Mouse (Mus musculus) liver, embryonic 11.5 days (tissue): ENCODE data around the gene Trex1. TPM values are rescaled to one million over a fixed set of nuclear protein-coding genes. Genes with fewer than 3 reads are reported as not detected.
A peak's percentile ranks its signal among the peaks of the same experiment; 100 is the strongest.

Source experiments
- ATAC-seq: fragments of 200-750 bp; cut with Nextera tagmentation; replicated peaks from 2 replicates; pipeline ENCODE4 v1.8.0; 2017; ENCODE audit warnings: moderate number of reproducible peaks, mild to moderate bottlenecking, moderate TSS enrichment, moderate library complexity; ENCODE audit not compliant: low FRiP score
- DNase-seq: peaks from one replicate; pipeline ENCODE4 v3.0.0-alpha.2; 2017; ENCODE audit warnings: low spot score
- H3K27ac ChIP-seq: fragments of 300-500 bp; sonication (generic); 2 replicates; pipeline ENCODE4 v1.5.1; 2014; ENCODE audit warnings: mild to moderate bottlenecking, low read depth, low read length, control low read depth
- H3K27me3 ChIP-seq: fragments of 300-500 bp; sonication (generic); replicated peaks from 2 replicates; pipeline ENCODE4 v1.6.1; 2014; ENCODE audit warnings: low read length, mixed read lengths; ENCODE audit not compliant: control insufficient read depth, insufficient read depth
- H3K36me3 ChIP-seq: fragments of 300-500 bp; sonication (generic); 2 replicates; pipeline ENCODE4 v1.6.1; 2014; ENCODE audit warnings: mild to moderate bottlenecking, low read length, moderate library complexity, mixed read lengths; ENCODE audit not compliant: control insufficient read depth, insufficient read depth
- H3K4me1 ChIP-seq: fragments of 300-500 bp; sonication (generic); replicated peaks from 2 replicates; pipeline ENCODE4 v1.6.1; 2014; ENCODE audit warnings: low read length, mixed read lengths; ENCODE audit not compliant: control insufficient read depth, insufficient read depth
- H3K4me2 ChIP-seq: fragments of 300-500 bp; sonication (generic); 2 replicates; pipeline ENCODE4 v1.6.1; 2014; ENCODE audit warnings: mild to moderate bottlenecking, control low read depth, moderate library complexity
- H3K4me3 ChIP-seq: fragments of 300-500 bp; sonication (generic); 2 replicates; pipeline ENCODE4 v1.5.1; 2014; ENCODE audit warnings: low read depth, low read length, control low read depth
- H3K9ac ChIP-seq: fragments of 300-500 bp; sonication (generic); 2 replicates; pipeline ENCODE4 v1.6.1; 2014; ENCODE audit warnings: low read depth, low read length, control low read depth
- H3K9me3 ChIP-seq: fragments of 300-500 bp; sonication (generic); 2 replicates; pipeline ENCODE4 v1.6.1; 2016; ENCODE audit warnings: low read length, inconsistent platforms, mixed read lengths; ENCODE audit not compliant: control insufficient read depth
- WGBS: fragments of 180-500 bp; shearing (Covaris S2); extraction: QIAGEN DNeasy Blood & Tissue Kit; methylation state at CpG from one replicate; pipeline ENCODE4 v1.1.7; 2014; 5-methylcytosine and 5-hydroxymethylcytosine counted together
- polyA plus RNA-seq: library from polyadenylated mRNA; unstranded; fragments of >200 nt; fragmentation: Nextera tagmentation; extraction: Ambion mirVana; gene quantifications from 2 replicates; pipeline ENCODE4 v1.2.1, GENCODE M21; 2014

Trex1 gene
- polyA plus RNA-seq, result 8.9 and 9.7 TPM in 2 replicates

DNA sequence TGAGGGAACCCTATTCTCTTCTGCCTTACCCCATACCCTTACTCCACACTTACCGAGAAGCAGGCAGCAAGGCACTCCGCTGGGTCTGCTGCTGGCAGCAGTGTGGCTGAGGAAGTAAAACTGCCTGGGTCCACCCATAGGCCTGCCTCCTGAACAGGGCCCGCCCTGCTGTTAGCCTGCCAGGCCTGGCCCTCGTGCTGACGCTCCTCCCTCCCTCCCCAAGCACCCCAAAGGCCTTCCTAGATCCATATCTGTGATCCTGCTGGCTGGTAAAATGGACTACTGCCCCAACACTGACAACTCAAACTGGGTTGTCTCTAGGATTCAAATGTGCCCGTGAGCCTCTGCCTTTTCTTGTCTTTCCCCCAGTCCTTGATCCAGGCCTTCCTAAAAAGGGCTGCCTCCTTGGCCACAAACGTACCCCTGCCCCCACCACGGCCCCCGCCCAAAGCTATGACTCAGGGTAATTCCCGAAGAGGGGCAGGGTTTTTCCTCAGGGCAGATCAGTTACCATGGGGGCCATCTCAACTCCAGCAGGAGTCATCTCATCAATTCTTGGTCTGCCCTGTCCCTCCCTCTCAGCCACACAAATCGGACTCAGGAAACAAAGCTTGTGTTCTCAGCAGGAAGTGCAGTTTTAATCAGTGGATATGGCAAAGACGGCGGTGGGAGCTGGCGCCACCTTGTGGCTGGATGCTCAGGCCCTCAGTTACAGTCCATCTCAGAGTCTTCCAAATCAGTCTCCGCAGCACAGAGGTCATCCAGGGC, at the start of gene Trex1:
TSS of gene Trex1 (minus strand) at position 599 of the 768 bp plus-strand sequence.
- 10% methylated on average over 15 of the region's 15 CpGs for WGBS
- H3K9ac ChIP-seq, result peak within 1 kb of the TSS; percentile 64
- H3K4me3 ChIP-seq, result peak within 1 kb of the TSS; percentile 49
- peaks cover 23% of the 10 kb centered on the region for H3K36me3 ChIP-seq
- H3K4me2 ChIP-seq, result peak within 1 kb of the TSS; percentile 79
- H3K4me1 ChIP-seq, result peaks cover 19% of the 10 kb centered on the region
- H3K9me3 ChIP-seq, result no peaks in the 10 kb centered on the region
- H3K27me3 ChIP-seq, result no peaks in the 10 kb centered on the region
- ATAC-seq (peak; percentile 94), DNase-seq (peak; percentile 85)
- peak within 1 kb of the TSS; percentile 85 for H3K27ac ChIP-seq

GRCm38 (mm10) chr9:109107341-109107740, 47.8 kb upstream of the Trex1 start:
- peaks cover 19% of the 10 kb centered on the region; the same call in 1 of the 2 replicates for H3K36me3 ChIP-seq
- no peaks in the 10 kb centered on the region for H3K4me1 ChIP-seq
- H3K4me2 ChIP-seq, result no peak overlapping the region

GRCm38 (mm10) chr9:109105648-109106047, 46.1 kb upstream of the Trex1 start:
- Histone ChIP-seq H3K36me3 (peaks cover 19% of the 10 kb centered on the region; the same call in 1 of the 2 replicates), H3K27me3 (no peaks in the 10 kb centered on the region), H3K9ac (no peak overlapping the region), H3K4me1 (no peaks in the 10 kb centered on the region), H3K4me3 (no peak overlapping the region), H3K4me2 (no peak overlapping the region), H3K27ac (no peak overlapping the region), H3K9me3 (no peaks in the 10 kb centered on the region)
- DNase-seq, result no peak
- 83% methylated on average over 12 of the region's 12 CpGs for WGBS
- no peak for ATAC-seq

More at GRCm38 (mm10) chr9:109107341-109107740, 47.8 kb upstream of the Trex1 start:
- no peak overlapping the region for H3K27ac ChIP-seq
- ATAC-seq (no peak), DNase-seq (no peak)
- no peak overlapping the region for H3K4me3 ChIP-seq
- H3K9me3 ChIP-seq, result no peaks in the 10 kb centered on the region
- H3K9ac ChIP-seq, result no peak overlapping the region
- WGBS, result 77% methylated on average over 5 of the region's 6 CpGs
- H3K27me3 ChIP-seq, result no peaks in the 10 kb centered on the region

DNA sequence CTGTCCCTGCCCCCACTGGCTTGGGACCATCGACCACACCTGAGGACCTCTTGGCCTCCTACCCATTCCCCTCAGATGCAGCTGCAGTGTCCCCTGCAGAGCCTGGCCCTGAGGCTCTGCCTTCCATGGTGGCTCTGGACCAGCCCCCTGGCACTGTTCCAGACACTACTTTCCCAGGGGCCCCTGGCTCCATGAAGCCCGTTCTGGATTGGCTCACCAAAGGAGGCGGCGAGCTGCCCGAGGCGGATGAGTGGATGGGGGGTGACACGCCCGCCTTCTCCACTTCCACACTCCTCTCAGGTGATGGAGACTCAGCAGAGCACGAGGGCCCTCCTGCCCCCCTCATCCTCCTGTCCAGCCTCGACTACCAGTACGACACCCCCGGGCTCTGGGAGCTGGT, 45.5 kb upstream of the Trex1 start:
- Histone ChIP-seq H3K4me1 (no peaks in the 10 kb centered on the region), H3K36me3 (peaks cover 17% of the 10 kb centered on the region; the same call in 1 of the 2 replicates), H3K4me3 (no peak overlapping the region), H3K27ac (no peak overlapping the region), H3K4me2 (no peak overlapping the region), H3K9ac (no peak overlapping the region), H3K27me3 (no peaks in the 10 kb centered on the region), H3K9me3 (no peaks in the 10 kb centered on the region)
- 86% methylated on average over 12 of the region's 12 CpGs for WGBS
- ATAC-seq, result no peak
- DNase-seq, result no peak

GRCm38 (mm10) chr9:109104083-109104482, 44.5 kb upstream of the Trex1 start:
- WGBS, result 89% methylated on average over 9 of the region's 9 CpGs
- H3K27ac ChIP-seq, result no peak overlapping the region
- H3K4me2 ChIP-seq, result no peak overlapping the region
- DNase-seq (no peak), ATAC-seq (no peak)
- H3K36me3 ChIP-seq, result peaks cover 17% of the 10 kb centered on the region; the same call in 1 of the 2 replicates
- no peak overlapping the region for H3K9ac ChIP-seq
- no peaks in the 10 kb centered on the region for H3K9me3 ChIP-seq
- no peak overlapping the region for H3K4me3 ChIP-seq
- H3K27me3 ChIP-seq, result no peaks in the 10 kb centered on the region
- H3K4me1 ChIP-seq, result no peaks in the 10 kb centered on the region

GRCm38 (mm10) chr9:109103250-109103649, 43.7 kb upstream of the Trex1 start:
- Histone ChIP-seq H3K9ac (no peak overlapping the region), H3K4me3 (no peak overlapping the region), H3K36me3 (peaks cover 17% of the 10 kb centered on the region; the same call in 1 of the 2 replicates), H3K9me3 (no peaks in the 10 kb centered on the region), H3K4me1 (peaks cover 7% of the 10 kb centered on the region), H3K27ac (no peak overlapping the region), H3K4me2 (no peak overlapping the region), H3K27me3 (no peaks in the 10 kb centered on the region)
- ATAC-seq (no peak), DNase-seq (no peak)
- WGBS, result 74% methylated on average over 7 of the region's 7 CpGs

- Histone ChIP-seq H3K27me3 (no peaks in the 10 kb centered on the region; the same call in 1 of the 2 replicates), H3K9me3 (no peaks in the 10 kb centered on the region), H3K9ac (no peak overlapping the region), H3K27ac (no peak overlapping the region), H3K4me1 (peaks cover 11% of the 10 kb centered on the region), H3K36me3 (peaks cover 13% of the 10 kb centered on the region; the same call in 1 of the 2 replicates), H3K4me3 (no peak overlapping the region), H3K4me2 (no peak overlapping the region)
- DNase-seq (no peak), ATAC-seq (no peak)
- WGBS, result 84% methylated on average over 3 of the region's 3 CpGs
Measured at GRCm38 (mm10) chr9:109102541-109102940, 43.0 kb upstream of the Trex1 start.

DNA sequence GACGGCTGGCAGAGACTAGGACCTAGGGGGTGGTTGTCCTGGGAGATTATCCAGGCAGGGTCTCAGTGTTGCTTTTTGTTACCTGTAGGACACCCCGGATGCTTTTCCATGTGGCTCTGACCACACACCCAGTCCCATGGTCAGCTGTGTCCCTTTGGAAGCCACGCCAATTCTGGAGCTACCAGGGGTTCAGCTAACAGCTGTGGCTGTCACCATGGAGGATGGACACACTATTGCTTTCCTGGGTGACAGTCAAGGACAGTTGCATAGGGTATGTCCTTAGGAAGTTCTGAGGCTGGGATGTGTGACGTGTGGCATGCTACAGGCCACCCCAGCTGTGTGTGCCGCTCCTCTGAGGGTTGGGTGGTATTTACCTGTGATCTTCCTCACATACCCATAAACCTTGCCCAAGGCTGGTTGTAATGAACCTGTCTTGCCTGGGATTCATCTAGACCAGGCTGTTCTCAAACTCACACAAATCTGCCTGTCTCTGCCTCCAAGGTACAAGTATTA, 42.5 kb upstream of the Trex1 start:
- H3K4me1 ChIP-seq, result peaks cover 15% of the 10 kb centered on the region
- no peak overlapping the region for H3K9ac ChIP-seq
- DNase-seq (no peak), ATAC-seq (no peak)
- WGBS, result 88% methylated on average over 5 of the region's 5 CpGs
- H3K4me2 ChIP-seq, result no peak overlapping the region
- H3K27ac ChIP-seq, result no peak overlapping the region
- peaks cover 13% of the 10 kb centered on the region; the same call in 1 of the 2 replicates for H3K36me3 ChIP-seq
- H3K9me3 ChIP-seq, result no peaks in the 10 kb centered on the region
- H3K27me3 ChIP-seq, result peaks cover 5% of the 10 kb centered on the region
- H3K4me3 ChIP-seq, result no peak overlapping the region
